Mouse (Mus musculus) ZHBTc4 (cell line): ENCODE measurements around the gene Prkar1b.
A peak's percentile ranks its signal among the peaks of the same experiment; 100 is the strongest.

Source experiments
- DNase-seq: peaks from one replicate; pipeline ENCODE4 v3.0.0-alpha.2; 2011; ENCODE audit warnings: low read depth, low spot score

Prkar1b gene

DNA sequence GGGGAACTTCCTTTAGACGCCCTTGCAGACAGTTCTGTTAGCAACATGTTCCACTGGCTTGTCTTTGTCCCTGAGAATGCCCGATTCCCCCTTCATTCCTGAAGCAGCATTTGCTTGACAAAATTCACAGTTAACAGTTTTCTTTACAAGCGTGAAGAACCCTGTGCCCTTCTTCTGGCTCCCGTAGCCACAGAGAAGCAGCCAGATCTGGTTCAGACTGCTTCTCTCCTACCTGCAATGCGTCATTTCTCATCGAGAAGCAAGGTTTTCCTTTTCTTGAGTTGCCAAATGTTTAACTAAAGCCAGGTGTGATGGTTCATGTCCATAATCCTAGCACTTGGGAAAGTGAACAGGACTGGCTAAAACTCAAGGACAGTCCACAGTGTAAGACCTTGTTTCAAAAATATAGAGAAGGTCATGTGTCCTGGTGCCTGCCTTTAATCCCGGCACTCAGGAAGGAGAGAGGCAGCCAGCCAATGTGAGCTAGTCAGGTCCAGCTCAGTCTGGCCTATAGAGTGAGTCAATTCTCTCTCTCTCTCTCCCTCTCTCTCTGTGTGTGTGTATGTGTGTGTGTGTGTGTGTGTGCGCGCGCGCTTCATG lies 3.2 kb downstream of the Prkar1b start:
- peak; percentile 74 for DNase-seq

DNA sequence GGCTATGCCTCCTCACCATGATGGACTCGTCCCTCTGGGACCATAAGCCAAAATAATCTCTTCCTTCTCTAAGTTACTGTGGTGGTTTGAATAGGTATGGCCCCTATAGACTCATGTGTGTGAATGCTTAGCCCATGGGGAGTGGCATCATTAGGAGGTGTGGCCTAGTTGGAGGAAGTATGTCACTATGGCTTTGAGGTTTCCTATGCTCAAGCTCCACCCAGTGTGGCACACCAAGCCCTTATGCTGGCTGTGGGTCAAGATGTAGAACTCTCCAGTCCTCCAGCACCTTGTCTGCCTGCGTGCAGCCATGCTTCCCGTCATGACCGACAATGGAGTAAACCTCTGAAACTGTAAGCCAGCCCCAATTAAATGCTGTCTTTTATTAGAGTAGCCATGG lies 4.1 kb downstream of the Prkar1b start:
- DNase-seq = peak; percentile 68

DNA sequence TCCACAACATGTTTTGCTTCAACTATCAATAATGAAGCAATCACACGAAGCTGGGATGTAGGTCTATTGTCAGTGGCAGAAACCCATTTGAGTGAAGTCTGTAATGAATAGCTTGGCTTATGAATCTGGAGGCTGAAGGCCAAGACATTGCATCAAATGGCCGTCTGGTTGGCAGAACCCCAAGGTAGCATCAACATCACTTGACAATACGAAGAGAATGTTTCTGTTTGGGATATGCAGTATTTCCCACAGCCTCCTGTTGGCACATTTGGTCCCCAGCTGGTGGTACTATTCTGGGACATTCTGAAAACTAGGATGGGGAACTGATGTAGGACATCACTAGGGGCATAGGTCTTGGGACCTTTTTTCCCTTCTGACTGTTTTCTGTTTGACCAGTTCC lies 5.9 kb downstream of the Prkar1b start:
- DNase-seq = no peak

DNA sequence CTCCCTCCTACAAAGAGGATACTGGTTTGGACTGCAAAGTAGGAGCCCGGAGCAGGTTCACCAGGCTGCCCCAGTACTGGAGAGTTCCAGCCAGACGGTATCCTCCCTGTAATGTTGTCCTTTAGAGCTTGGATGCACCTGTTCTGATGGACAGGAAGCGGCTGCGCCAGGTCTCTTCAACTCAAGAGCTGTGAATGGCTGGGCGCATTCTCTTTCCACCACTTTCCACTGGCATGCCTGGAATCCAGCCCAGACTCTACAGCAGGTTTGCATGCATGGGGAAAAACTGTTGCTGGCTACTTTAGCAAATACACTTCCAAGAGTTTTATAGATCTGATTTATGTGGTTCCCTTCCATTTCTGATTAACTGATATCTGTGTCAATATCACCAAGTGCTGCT lies 8.5 kb downstream of the Prkar1b start:
- no peak for DNase-seq

DNA sequence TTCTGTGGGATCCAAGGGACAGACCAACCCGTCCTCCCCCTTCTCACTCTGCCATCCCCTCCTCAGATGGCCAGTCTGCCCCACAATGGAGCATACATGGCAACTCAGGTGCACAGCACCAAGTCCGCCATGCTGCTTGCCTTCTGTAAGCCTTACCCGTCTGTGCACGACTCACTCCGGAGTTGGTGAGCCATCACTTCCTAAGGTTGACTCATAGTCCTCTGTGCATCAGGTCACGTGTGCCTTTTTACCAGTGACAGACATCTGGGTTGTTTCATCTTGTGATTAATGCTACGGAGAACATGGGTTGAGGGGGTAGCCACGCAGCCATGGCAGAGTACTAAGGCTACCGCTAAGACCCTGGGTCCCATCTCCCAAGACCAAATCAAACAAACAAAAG lies 9.2 kb downstream of the Prkar1b start:
- DNase-seq = no peak

DNA sequence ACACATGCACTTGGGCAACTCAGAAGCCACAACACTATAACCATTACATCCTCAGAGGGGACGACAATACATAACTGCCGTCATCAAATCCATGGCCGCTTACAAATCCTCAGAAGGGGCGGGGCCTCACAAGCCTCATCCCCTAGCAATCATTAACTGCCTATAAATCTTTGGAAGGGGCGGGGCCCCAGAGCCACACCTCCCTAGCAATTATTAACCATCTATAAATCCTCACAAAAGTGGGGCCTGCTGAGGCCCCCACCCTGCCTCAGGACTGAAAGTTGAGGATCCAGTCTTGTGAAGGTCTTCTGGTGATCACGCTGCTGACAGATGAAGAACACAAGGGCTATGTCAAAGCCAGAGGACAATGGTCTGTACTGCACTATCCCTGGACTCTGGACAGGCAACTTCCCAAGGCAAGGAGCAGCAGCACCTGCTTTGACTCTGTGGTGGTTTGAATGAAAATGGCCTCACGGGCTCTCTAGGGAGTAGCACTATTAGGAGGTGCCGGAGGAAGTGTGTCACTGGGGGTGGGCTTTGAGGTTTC lies 10.8 kb downstream of the Prkar1b start:
- no peak for DNase-seq

DNA sequence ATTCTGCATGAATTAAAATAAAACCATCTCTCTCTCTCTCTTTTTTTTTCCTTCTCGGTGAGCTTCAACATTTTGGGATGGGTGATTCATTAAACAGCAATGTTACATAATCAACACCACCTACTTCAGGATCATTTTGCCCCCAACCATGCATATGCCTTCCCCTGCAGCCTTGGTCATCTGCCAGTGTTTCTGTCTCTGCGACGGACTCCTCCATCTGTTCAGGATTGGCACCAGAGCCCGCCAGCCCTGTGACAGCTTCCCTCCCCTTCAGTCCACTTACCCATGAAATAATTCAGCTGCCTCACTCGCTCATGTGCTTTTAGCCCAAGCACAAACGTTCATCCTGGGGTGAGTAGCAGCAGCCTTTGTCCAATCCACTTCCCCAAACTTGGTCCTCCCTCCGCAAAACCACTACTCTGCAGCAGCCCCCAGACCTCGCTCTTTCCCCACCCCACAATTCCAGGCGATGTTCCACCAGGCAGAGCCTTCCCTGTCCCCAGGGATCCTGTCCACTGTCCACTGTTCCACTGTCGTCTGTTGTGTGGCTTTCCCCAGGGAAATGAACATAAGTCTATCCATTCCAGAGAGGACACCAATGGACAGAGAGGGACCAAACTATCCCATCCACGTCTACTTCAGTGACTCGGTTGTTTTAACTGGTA lies 11.4 kb downstream of the Prkar1b start:
- DNase-seq = no peak

DNA sequence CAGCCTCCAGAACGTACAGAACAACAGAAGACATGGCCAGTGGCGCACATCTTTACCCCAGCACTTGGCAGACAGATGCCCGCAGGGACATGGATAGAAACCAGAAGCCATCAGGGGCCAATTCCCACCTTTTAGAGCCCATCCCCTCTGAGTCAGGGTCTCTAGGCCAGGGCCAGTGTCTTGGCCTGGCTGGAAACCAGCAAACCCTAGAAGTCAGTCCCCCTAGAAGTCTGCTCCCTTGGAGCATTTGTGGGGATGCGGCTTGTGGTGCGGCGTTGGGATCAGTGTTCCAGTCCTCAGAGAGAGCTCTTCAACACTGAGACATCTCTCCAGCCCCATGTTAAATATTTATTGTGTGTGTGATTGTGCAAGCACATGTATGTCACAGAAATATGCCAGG lies 12.6 kb downstream of the Prkar1b start:
- no peak for DNase-seq

DNA sequence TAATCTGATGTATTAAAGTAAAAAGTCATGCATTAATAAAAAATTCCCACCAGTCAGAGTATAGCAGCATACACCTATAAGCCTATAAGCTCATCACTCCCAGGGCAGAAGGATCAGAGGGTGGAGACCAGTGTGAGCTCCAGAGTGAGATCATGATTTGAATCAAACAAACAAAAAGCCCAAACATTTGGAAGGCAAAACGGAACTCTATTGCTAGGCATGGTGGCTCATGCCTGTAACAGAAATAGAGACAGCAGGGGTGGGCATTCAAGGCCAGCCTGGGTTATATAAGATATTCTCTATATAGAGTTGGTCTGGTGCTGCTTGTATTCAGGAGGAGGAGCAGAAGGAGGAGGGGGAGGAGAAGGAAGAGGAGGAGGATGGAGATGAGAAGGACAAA lies 13.5 kb downstream of the Prkar1b start:
- no peak for DNase-seq

DNA sequence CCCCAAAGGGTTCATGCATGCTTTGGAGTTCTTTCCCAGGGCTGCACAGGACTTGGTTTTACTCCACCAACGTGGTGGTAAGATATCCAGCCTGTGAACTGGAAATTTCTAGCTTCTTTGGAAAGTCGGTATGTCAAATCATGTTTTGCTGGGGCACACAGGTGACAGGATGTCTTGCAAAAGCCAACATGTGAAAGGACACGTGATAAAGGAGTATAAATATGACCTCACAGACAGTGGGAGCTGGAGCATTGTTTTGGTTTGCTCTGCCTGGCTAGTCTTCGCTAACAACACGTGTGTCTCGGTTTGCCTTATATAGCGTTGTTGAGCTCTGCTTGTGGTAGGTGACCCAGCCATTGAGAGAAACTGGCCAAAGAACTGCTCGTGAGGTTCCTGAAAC lies 15.3 kb downstream of the Prkar1b start:
- no peak for DNase-seq

DNA sequence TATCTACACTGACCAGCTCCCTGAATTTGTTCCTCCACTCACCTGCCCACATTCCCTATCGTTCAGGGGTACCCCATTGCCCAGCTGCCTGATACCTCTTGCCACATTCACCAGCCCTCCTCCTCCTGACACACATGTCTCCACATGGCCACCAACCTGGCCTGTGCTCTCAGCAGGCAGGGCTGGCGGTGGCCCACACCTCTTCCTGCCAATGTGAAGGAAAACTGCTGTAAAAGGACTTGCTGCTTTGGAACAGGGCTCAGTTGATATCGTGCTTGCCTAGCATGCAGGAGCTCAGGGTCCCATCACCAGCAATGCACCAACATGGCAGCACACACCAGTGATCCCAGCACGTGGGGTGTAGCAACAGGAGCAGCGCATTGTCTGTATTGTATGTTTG lies 19.4 kb downstream of the Prkar1b start:
- DNase-seq = no peak

DNA sequence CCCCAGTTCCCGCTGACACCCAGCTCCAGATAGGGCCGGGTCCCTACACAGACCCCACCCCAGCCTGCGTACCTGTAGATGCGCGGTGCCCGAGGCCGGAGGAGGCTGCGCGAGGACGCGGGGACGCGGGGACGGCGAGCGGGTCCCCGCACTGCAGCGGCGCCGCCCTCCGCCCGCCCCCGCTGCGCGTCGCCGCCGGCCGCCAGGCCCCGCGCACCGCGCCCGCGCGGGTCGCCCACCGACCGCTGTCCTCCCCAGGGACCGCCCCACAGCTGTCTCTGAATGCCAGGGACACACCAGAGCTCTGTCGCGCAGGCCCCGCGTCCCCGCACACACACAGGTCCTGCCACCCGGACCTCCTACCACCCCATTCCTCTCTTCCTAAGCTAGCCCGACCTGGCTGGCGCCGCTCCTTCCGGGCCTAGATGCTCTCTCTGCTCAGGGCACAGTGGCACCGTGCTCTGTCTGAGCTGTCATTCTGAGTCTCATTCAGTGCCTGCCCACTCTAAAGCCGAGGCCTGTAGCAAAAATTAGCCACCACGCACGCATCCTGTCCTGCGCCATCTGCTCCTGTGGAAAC lies 20.1 kb downstream of the Prkar1b start:
- DNase-seq = no peak

DNA sequence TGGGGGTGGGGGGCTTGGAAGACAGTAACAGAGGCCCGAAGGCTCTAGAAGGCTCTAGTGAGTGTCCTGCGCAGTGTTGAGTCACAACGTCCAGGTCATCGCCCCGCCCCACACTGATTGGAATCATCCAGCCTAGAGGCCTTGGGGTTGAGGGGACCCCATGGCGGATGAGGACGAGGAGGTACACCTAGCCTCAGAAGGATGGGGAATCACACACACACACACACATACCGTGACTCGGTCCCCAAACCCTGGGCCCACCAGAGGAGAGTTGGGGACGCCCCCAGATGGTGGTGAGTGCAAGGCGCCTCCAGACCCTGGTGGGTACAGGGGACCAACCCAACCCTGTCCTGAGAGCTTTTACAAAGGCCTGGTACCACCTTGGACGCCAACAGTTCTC lies 20.7 kb downstream of the Prkar1b start:
- DNase-seq = no peak

DNA sequence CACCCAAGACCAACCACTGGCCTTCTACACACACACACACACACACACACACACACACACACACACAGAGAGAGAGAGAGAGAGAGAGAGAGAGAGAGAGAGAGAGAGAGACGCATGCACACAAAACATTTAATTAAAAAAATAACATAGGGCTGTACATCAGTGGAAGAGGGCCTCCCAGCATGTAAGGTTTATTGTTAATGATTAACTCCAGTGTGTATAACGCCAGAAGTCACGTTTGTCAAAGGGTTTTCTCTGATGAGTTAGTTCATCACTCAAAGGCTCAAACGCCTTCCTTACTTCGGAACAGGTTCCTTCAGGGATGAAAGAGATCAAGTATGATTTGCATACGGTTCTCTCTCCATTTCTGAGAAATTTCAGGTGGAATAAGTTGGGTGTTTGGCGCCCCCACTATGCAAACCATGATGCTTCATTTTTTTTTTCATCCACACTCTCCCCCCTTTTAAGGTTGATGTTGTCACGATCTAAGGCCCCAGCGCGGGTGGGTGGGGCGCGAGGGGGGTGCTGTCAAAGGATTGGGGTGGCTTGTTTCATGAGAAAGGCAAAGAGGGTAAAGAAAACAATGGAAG lies 21.2 kb downstream of the Prkar1b start:
- DNase-seq = no peak

DNA sequence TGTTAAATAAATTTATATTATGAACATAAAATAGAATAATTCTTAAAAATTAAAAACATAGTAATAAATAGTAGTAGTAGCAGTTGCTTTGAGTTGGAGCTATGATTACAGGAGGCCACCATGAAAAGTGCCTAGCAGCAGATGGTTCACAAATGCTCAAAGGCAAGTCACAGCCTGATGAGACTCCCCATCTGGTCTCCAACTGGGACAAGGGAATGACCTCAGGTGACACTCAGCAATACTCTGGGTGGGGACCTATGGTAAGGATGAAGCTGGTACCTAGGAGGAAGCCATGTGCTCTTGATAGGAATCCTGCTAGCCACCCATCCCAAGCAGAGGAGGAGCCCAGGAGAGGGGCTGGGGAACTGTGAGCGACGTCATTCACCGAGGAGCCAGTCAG lies 24.1 kb downstream of the Prkar1b start:
- DNase-seq = no peak

DNA sequence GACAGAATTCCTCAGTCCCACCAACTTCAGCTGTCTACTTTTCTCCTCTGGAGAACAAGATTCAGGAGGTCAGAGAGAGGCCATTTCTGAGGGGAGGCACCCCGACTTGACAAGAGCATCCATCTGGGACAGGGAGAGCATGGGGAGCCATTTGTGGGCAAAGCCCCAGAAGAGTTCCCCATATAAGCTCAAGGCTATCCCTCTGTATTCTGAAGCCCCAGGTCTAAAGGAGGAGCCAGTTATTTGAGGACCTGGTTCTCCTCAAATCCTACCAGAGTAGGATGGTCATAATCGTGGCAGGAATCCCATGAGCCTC lies 30.9 kb downstream of the Prkar1b start:
- DNase-seq = no peak

DNA sequence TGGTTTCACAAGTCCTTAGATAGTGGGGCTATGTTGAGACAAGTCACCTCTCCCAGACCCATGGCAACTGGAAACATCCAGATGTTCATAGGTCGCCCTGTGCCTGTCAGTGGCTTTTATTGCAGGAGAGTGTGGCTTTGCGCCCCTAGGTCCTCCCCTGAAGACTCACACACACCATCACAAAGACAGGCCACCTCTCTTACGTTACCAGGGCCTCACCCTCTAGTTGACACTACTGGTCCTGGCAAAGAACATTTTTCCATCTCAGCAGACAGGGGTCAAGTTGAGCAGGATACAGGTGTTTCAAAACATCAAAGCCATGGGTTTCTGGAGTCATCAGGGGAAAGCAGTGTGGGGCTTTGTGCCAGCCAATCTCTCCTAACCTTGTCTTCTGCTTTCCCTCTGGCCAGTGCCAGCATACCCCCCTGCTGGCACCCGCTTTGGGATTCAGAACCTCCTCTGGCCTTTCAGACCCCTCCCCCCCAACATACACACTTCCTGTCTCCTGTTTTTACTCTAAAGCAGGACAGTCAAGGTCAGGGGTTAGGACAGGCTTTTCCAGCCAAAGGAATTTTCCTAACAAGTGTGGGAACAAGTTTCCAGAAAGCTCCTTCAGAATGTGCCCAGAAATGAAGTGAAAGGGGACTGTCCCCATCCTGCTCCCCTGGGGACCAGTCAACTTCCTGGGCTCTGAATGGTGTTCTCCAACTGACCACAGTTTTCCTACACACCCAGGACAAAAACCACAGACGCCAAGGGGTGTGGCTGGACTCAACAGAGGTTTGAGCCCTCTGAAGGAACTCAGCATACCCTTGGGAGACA lies 31.5 kb downstream of the Prkar1b start:
- peak; percentile 41 for DNase-seq

DNA sequence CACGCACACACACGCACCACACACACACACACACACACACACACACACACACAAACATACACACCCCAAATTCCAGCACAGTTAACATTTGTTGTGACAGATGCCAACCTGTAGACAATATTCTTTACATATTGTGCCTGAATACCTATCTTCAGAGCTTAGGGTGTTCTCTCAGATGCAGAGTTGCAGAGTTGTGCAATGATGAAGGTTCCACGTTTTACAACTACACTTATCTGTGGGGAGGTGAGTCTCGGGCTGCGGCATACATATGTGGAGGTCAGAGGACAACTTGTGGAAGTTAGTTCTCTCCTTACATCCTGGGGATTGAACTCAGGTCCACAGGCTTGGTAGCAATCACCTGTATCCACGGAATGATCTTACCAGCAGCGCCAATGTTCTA lies 34.3 kb downstream of the Prkar1b start:
- DNase-seq = no peak

DNA sequence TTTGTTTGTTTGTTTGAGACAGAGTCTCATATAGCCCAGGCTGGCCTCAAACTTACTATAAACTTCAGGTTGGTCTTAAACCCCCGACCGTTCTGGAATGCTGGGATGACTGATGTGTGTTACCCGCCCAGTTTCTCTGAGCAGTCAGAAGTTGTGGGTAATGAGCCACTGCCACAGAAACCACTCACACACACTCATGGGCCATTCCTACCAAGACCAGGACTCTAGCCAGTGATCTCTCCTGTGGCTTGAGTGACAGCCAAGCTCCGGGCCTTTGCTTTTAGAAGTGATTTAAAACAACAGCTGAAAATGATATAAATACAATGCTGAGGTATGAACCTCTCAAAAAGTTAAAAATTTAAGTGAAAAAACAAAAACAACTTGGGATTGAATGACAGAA lies 34.9 kb downstream of the Prkar1b start:
- DNase-seq = no peak

DNA sequence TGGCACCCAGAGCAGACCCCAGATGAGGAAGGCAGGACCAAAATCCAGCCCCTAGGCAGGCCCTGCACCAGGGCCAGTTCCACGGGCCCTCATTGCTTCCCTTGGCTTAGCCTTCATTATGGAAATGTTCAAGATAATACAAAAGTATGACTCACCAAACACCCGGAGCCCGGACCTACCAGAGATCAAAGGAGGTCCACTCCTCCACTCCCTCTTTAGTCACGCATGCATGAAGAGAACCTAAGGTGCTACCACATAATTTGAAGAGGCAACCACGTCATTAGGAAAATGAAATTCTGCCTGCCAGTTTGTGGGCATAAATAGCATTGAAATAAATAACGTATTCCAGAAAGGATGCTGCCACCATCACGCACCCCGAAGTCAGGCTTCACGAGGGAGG lies 37.4 kb downstream of the Prkar1b start:
- no peak for DNase-seq

DNA sequence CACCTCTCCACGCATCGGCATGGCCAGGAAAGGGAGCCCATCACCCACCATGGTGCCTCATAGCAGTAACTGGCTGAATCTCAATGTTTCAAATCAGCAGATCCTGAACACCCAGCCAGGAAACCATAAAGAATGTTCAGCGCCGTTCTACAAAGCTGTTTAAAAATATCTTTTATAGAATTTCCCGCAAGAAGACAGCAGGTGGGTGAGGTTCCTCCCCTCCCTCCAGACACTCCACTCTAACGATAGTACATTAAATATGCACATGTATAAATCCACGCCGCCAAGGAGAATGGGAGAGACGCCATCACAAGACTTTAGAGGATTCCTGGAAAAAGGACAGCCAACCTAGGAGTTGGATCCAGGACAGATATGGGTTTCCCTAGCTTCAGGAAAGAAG lies 37.8 kb downstream of the Prkar1b start:
- no peak for DNase-seq
